Mouse (Mus musculus) hindbrain, embryonic 11.5 days (tissue): ENCODE measurements around the gene Add3. TPM values are rescaled to one million over a fixed set of nuclear protein-coding genes. Genes with fewer than 3 reads are reported as not detected.

Source experiments
- ATAC-seq: fragments of 200-750 bp; cut with Nextera tagmentation; 2 replicates; pipeline ENCODE4 v1.8.0; 2017; ENCODE audit warnings: mild to moderate bottlenecking, moderate TSS enrichment, moderate library complexity; ENCODE audit not compliant: low FRiP score
- DNase-seq: peaks from one replicate; pipeline ENCODE4 v3.0.0-alpha.2; 2015; ENCODE audit warnings: low spot score
- H3K27ac ChIP-seq: fragments of 300-500 bp; sonication (generic); 2 replicates; pipeline ENCODE4 v1.5.1; 2014; ENCODE audit warnings: mild to moderate bottlenecking, low read depth, low read length
- H3K27me3 ChIP-seq: fragments of 300-500 bp; sonication (generic); 2 replicates; pipeline ENCODE4 v1.6.1; 2014; ENCODE audit warnings: mild to moderate bottlenecking, low read length, moderate library complexity, mixed read lengths; ENCODE audit not compliant: control insufficient read depth, insufficient read depth
- H3K36me3 ChIP-seq: fragments of 300-500 bp; sonication (generic); 2 replicates; pipeline ENCODE4 v1.6.1; 2014; ENCODE audit warnings: mild to moderate bottlenecking, low read length, moderate library complexity, mixed read lengths; ENCODE audit not compliant: control insufficient read depth, insufficient read depth
- H3K4me1 ChIP-seq: fragments of 300-500 bp; sonication (generic); replicated peaks from 2 replicates; pipeline ENCODE4 v1.6.1; 2014; ENCODE audit warnings: low read length, mixed read lengths; ENCODE audit not compliant: control insufficient read depth, insufficient read depth
- H3K4me2 ChIP-seq: fragments of 300-500 bp; sonication (generic); replicated peaks from 2 replicates; pipeline ENCODE4 v1.6.1; 2014; ENCODE audit warnings: mild to moderate bottlenecking, low read depth, low read length
- H3K4me3 ChIP-seq: fragments of 300-500 bp; sonication (generic); 2 replicates; pipeline ENCODE4 v1.5.1; 2014; ENCODE audit warnings: low read depth, low read length
- H3K9ac ChIP-seq: fragments of 300-500 bp; sonication (generic); 2 replicates; pipeline ENCODE4 v1.6.1; 2014; ENCODE audit warnings: low read depth, low read length
- H3K9me3 ChIP-seq: fragments of 300-500 bp; sonication (generic); 2 replicates; pipeline ENCODE4 v1.6.1; 2016; ENCODE audit warnings: low read length; ENCODE audit not compliant: control insufficient read depth
- WGBS: fragments of 180-500 bp; shearing (Covaris S2); extraction: QIAGEN DNeasy Blood & Tissue Kit; methylation state at CpG from one replicate; pipeline ENCODE4 v1.1.7; 2014; 5-methylcytosine and 5-hydroxymethylcytosine counted together
- polyA plus RNA-seq: library from polyadenylated mRNA; unstranded; fragments of >200 nt; fragmentation: Nextera tagmentation; extraction: Ambion mirVana; gene quantifications from 2 replicates; pipeline ENCODE4 v1.2.1, GENCODE M21; 2014

Gene Add3
- polyA plus RNA-seq, 1 experiment from 2014 or later, result 46.6 TPM

GRCm38 (mm10) chr19:53296331-53297254, 156.3 kb downstream of the Add3 start:
- H3K4me3 ChIP-seq, result no peak overlapping the region
- no peak overlapping the region for H3K4me2 ChIP-seq
- H3K27ac ChIP-seq, result no peak overlapping the region
- no peak overlapping the region for H3K9ac ChIP-seq
- WGBS, result 74% methylated on average over 23 of the region's 23 CpGs
- no peaks in the 10 kb centered on the region for H3K9me3 ChIP-seq
- no peaks in the 10 kb centered on the region for H3K27me3 ChIP-seq
- DNase-seq (no peak), ATAC-seq (no peak)
- no peaks in the 10 kb centered on the region for H3K36me3 ChIP-seq
- H3K4me1 ChIP-seq, result no peaks in the 10 kb centered on the region

Other genes with a start within 250 kb of the Add3 start
- gene Xpnpep1, start 100.2 kb upstream of the Add3 start, polyA plus RNA-seq, result 132 and 163 TPM in 2 replicates
- 59.6 and 73.7 TPM in 2 replicates for gene Mxi1, start 170.1 kb downstream of the Add3 start, polyA plus RNA-seq
- gene Gm10197, start 231.3 kb downstream of the Add3 start, polyA plus RNA-seq, result not detected in 2 replicates